9 mouse cellular contexts compared by ENCODE assay signal in genomic region chr9:64094083-64094482, GRCm38 (mm10). TPM values are rescaled to one million over a fixed set of nuclear protein-coding genes. Genes with fewer than 3 reads are reported as not detected.
DNase-seq lines count a peak whose midpoint lies in the region; ATAC-seq lines count a peak whose summit lies in the region.
"Had no signal": no experiment of that assay in that cellular context is flagged by ENCODE, and none has a peak within 500 bp of the region (broad histone marks: within the 10 kb centered on the region; RNA-seq: fewer than 3 reads in every experiment).

No protein-coding gene starts in this region.

- WGBS in liver, embryonic 12.5 days (ENCODE audit: insufficient replicate concordance): 63% methylated on average over 11 of the region's 11 CpGs
- WGBS in heart, embryonic 14.5 days: 39% methylated on average over 11 of the region's 11 CpGs
- 56% methylated on average over 11 of the region's 11 CpGs for WGBS in kidney, embryonic 15.5 days

- H3K36me3 ChIP-seq in liver, embryonic 12.5 days: no peaks in the 10 kb centered on the region
- no peaks in the 10 kb centered on the region for H3K36me3 ChIP-seq in heart, embryonic 14.5 days (ENCODE audit: control insufficient read depth, insufficient read depth, low read length)
- no peaks in the 10 kb centered on the region for H3K36me3 ChIP-seq in kidney, embryonic 15.5 days

- H3K27ac ChIP-seq in liver, embryonic 12.5 days: no peak overlapping the region
- H3K27ac ChIP-seq in heart, embryonic 14.5 days (replicated peaks in 1 of 2; ENCODE audit: control insufficient read depth in 1 of 2, insufficient read depth in 1 of 2, low read depth in 2 of 2, low read length in 2 of 2): peak overlapping the region; percentile 64 to 68
- H3K27ac ChIP-seq in kidney, embryonic 15.5 days: peak overlapping the region; percentile 1; the same call in 1 of the 2 replicates

- H3K4me3 ChIP-seq in liver, embryonic 12.5 days: no peak overlapping the region
- no peak overlapping the region for H3K4me3 ChIP-seq in heart, embryonic 14.5 days (ENCODE audit: control insufficient read depth in 1 of 2, insufficient read depth in 1 of 2, low read depth in 1 of 2, low read length in 2 of 2)
- no peak overlapping the region for H3K4me3 ChIP-seq in kidney, embryonic 15.5 days (replicated peaks)

- no peaks in the 10 kb centered on the region; the same call in 1 of the 2 replicates for H3K27me3 ChIP-seq in liver, embryonic 12.5 days (replicated peaks)
- H3K27me3 ChIP-seq in heart, embryonic 14.5 days (ENCODE audit: control insufficient read depth, insufficient read depth, low read length): no peaks in the 10 kb centered on the region
- no peaks in the 10 kb centered on the region for H3K27me3 ChIP-seq in kidney, embryonic 15.5 days

- ATAC-seq in liver, embryonic 12.5 days: peak; percentile 35; the same call in 1 of the 2 replicates
- ATAC-seq in heart, embryonic 14.5 days (ENCODE audit: insufficient number of reproducible peaks, insufficient read depth, low FRiP score, low read depth): peak; percentile 55; the same call in 1 of the 2 replicates
- peak; percentile 12; the same call in 1 of the 2 replicates for ATAC-seq in kidney, embryonic 15.5 days (replicated peaks; ENCODE audit: low FRiP score)

- peaks cover 7% of the 10 kb centered on the region; the same call in 1 of the 2 replicates for H3K4me1 ChIP-seq in liver, embryonic 12.5 days
- H3K4me1 ChIP-seq in heart, embryonic 14.5 days (ENCODE audit: control insufficient read depth in 2 of 2, insufficient read depth in 2 of 2, low read length in 2 of 2): peaks cover 14 to 23% of the 10 kb centered on the region in 2 experiments
- H3K4me1 ChIP-seq in kidney, embryonic 15.5 days: peaks cover 15% of the 10 kb centered on the region

- no peak overlapping the region for H3K4me2 ChIP-seq in liver, embryonic 12.5 days
- no peak overlapping the region for H3K4me2 ChIP-seq in heart, embryonic 14.5 days (ENCODE audit: low read length)
- no peak overlapping the region for H3K4me2 ChIP-seq in kidney, embryonic 15.5 days

- H3K9me3 ChIP-seq in liver, embryonic 12.5 days (replicated peaks): no peaks in the 10 kb centered on the region
- no peaks in the 10 kb centered on the region for H3K9me3 ChIP-seq in heart, embryonic 14.5 days (ENCODE audit: control insufficient read depth, low read length)
- H3K9me3 ChIP-seq in kidney, embryonic 15.5 days (replicated peaks): no peaks in the 10 kb centered on the region

- no peak overlapping the region for H3K9ac ChIP-seq in liver, embryonic 12.5 days
- H3K9ac ChIP-seq in heart, embryonic 14.5 days (ENCODE audit: low read length): peak overlapping the region; percentile 18; the same call in 1 of the 2 replicates
- no peak overlapping the region for H3K9ac ChIP-seq in kidney, embryonic 15.5 days

- DNase-seq in liver: no peak
- peak; percentile 87 to 94 for DNase-seq in lung, postnatal 4 days
- DNase-seq in spleen, postnatal 10 days (ENCODE audit: low spot score in 2 of 2): no peak
- DNase-seq in layer of hippocampus, postnatal 36 days: no peak

RNA-seq across cellular contexts. Expression of gene Lctl, which starts 22.9 kb away (rescaled TPM):
- polyA plus RNA-seq in liver, embryonic 12.5 days (2016; fragmentation: Nextera tagmentation; extraction: Ambion mirVana): not detected in 2 replicates
- not detected in 2 replicates for polyA plus RNA-seq in heart, embryonic 14.5 days (2014; fragmentation: Nextera tagmentation; extraction: Ambion mirVana)
- 0.16 and 0.51 TPM in 2 replicates for polyA plus RNA-seq in kidney, embryonic 15.5 days (2015; fragmentation: Nextera tagmentation; extraction: Ambion mirVana)
- total RNA-seq in layer of hippocampus, postnatal 36 days (2021): not detected
- total RNA-seq: left cerebral cortex, adult 18-20 months had no signal
- polyA plus RNA-seq: neural tube, embryonic 11.5 days had no signal

Comparison
In these comparisons a context has a peak if more than half of its experiments do, and no peak if none do; other contexts are left out.
1. DNase-seq: peak in lung, postnatal 4 days (2 of 2); none in liver (single experiment), spleen, postnatal 10 days (0 of 2) and layer of hippocampus, postnatal 36 days (0 of 2).
2. Peak in every context shown above with its lines, with median percentiles within 50 percentile points of each other: ATAC-seq.